Mouse (Mus musculus) small intestine, adult 2 months (tissue): ENCODE data around the gene Dbh.

ENCODE experiments used
- CTCF ChIP-seq: fragments of 200-500 bp; IDR thresholded peaks from 2 replicates; pipeline ENCODE4 v1.5.1; 2012; ENCODE audit warnings: low read depth, mild to moderate bottlenecking, control low read depth, inconsistent platforms, low read length, moderate library complexity, mixed read lengths; ENCODE audit not compliant: insufficient replicate concordance, insufficient read length; ENCODE audit errors: extremely low read depth
- POLR2A ChIP-seq: fragments of 200-500 bp; IDR thresholded peaks from 2 replicates; pipeline ENCODE4 v1.6.1; 2012; ENCODE audit warnings: low read depth, mild to moderate bottlenecking, control low read depth, inconsistent platforms, low read length, moderate library complexity

GRCm38 (mm10) chr2:27136789-27137188, 28.2 kb upstream of the Dbh start:
- no peak for TF ChIP-seq POLR2A
- no peak for TF ChIP-seq CTCF
